Mouse (Mus musculus) midbrain, embryonic 16.5 days (tissue): ENCODE data around the gene Esrrg. TPM values are rescaled to one million over a fixed set of nuclear protein-coding genes. Genes with fewer than 3 reads are reported as not detected.

Experiments
- ATAC-seq: fragments of 200-750 bp; cut with Nextera tagmentation; 2 replicates; pipeline ENCODE4 v1.8.0; 2017; ENCODE audit warnings: moderate TSS enrichment
- H3K27ac ChIP-seq: fragments of 300-500 bp; sonication (generic); 2 replicates; pipeline ENCODE4 v1.5.1; 2014; ENCODE audit warnings: mild to moderate bottlenecking, low read length, mixed read lengths
- H3K27me3 ChIP-seq: fragments of 300-500 bp; sonication (generic); 2 replicates; pipeline ENCODE4 v1.6.1; 2014; ENCODE audit warnings: low read depth, low read length, mixed read lengths; ENCODE audit not compliant: control insufficient read depth, insufficient read depth
- H3K36me3 ChIP-seq: fragments of 300-500 bp; sonication (generic); 2 replicates; pipeline ENCODE4 v1.6.1; 2014; ENCODE audit warnings: mild to moderate bottlenecking, low read length, moderate library complexity, mixed read lengths; ENCODE audit not compliant: control insufficient read depth, insufficient read depth
- H3K4me1 ChIP-seq: fragments of 300-500 bp; sonication (generic); 2 replicates; pipeline ENCODE4 v1.6.1; 2014; ENCODE audit warnings: mild to moderate bottlenecking, low read length, mixed read lengths; ENCODE audit not compliant: control insufficient read depth, insufficient read depth
- H3K4me2 ChIP-seq: fragments of 300-500 bp; sonication (generic); 2 replicates; pipeline ENCODE4 v1.6.1; 2014; ENCODE audit warnings: mild to moderate bottlenecking, low read length, mixed read lengths
- H3K4me3 ChIP-seq: fragments of 300-500 bp; sonication (generic); 2 replicates; pipeline ENCODE4 v1.5.1; 2014; ENCODE audit warnings: low read depth, mild to moderate bottlenecking, low read length, moderate library complexity, mixed read lengths
- H3K9ac ChIP-seq: fragments of 300-500 bp; sonication (generic); 2 replicates; pipeline ENCODE4 v1.6.1; 2014; ENCODE audit warnings: low read depth, low read length, mixed read lengths
- H3K9me3 ChIP-seq: fragments of 300-500 bp; sonication (generic); replicated peaks from 2 replicates; pipeline ENCODE4 v1.6.1; 2014; ENCODE audit warnings: mild to moderate bottlenecking, low read length, mixed read lengths; ENCODE audit not compliant: control insufficient read depth, poor library complexity, severe bottlenecking
- WGBS: fragments of 180-500 bp; shearing (Covaris S2); extraction: QIAGEN DNeasy Blood & Tissue Kit; methylation state at CpG from one replicate; pipeline ENCODE4 v1.1.7; 2014; 5-methylcytosine and 5-hydroxymethylcytosine counted together
- polyA plus RNA-seq: library from polyadenylated mRNA; unstranded; fragments of >200 nt; fragmentation: Nextera tagmentation; extraction: Ambion mirVana; gene quantifications from 2 replicates; pipeline ENCODE4 v1.2.1, GENCODE M21; 2015

Esrrg gene
- polyA plus RNA-seq, 1 experiment from 2014 or later, result 24.9 TPM

GRCm38 (mm10) chr1:187896910-187897309 lies 288.3 kb downstream of the Esrrg start:
- no peaks in the 10 kb centered on the region for H3K9me3 ChIP-seq
- no peaks in the 10 kb centered on the region for H3K27me3 ChIP-seq
- H3K4me3 ChIP-seq, result no peak overlapping the region
- ATAC-seq, result no peak
- no peak overlapping the region for H3K4me2 ChIP-seq
- no peaks in the 10 kb centered on the region for H3K36me3 ChIP-seq
- 95% methylated on average over 7 of the region's 7 CpGs for WGBS
- H3K4me1 ChIP-seq, result no peaks in the 10 kb centered on the region
- H3K27ac ChIP-seq, result no peak overlapping the region
- no peak overlapping the region for H3K9ac ChIP-seq

- WGBS, result 67% methylated on average over 4 of the region's 4 CpGs
- Histone ChIP-seq H3K4me3 (no peak overlapping the region), H3K9me3 (no peaks in the 10 kb centered on the region), H3K27ac (no peak overlapping the region), H3K9ac (no peak overlapping the region), H3K27me3 (no peaks in the 10 kb centered on the region), H3K4me1 (no peaks in the 10 kb centered on the region), H3K4me2 (no peak overlapping the region), H3K36me3 (no peaks in the 10 kb centered on the region)
- ATAC-seq, result no peak
Observed at GRCm38 (mm10) chr1:187899541-187899940, 290.9 kb downstream of the Esrrg start.

GRCm38 (mm10) chr1:187900756-187901155 lies 292.2 kb downstream of the Esrrg start:
- Histone ChIP-seq H3K4me2 (no peak overlapping the region), H3K9ac (no peak overlapping the region), H3K4me3 (no peak overlapping the region), H3K4me1 (no peaks in the 10 kb centered on the region), H3K27me3 (no peaks in the 10 kb centered on the region), H3K27ac (no peak overlapping the region), H3K9me3 (no peaks in the 10 kb centered on the region), H3K36me3 (no peaks in the 10 kb centered on the region)
- 72% methylated on average over 6 of the region's 6 CpGs for WGBS
- ATAC-seq, result no peak

- no peaks in the 10 kb centered on the region for H3K36me3 ChIP-seq
- 65% methylated on average over 3 of the region's 3 CpGs for WGBS
Observed at GRCm38 (mm10) chr1:187902176-187902575, 293.6 kb downstream of the Esrrg start.

GRCm38 (mm10) chr1:187904731-187905130 lies 296.1 kb downstream of the Esrrg start:
- H3K36me3 ChIP-seq, result no peaks in the 10 kb centered on the region
- no peaks in the 10 kb centered on the region for H3K9me3 ChIP-seq
- ATAC-seq, result no peak
- no peak overlapping the region for H3K4me3 ChIP-seq
- WGBS, result 62% methylated on average over 4 of the region's 4 CpGs
- no peak overlapping the region for H3K9ac ChIP-seq
- H3K27ac ChIP-seq, result no peak overlapping the region
- no peaks in the 10 kb centered on the region for H3K27me3 ChIP-seq
- no peaks in the 10 kb centered on the region for H3K4me1 ChIP-seq
- no peak overlapping the region for H3K4me2 ChIP-seq

More at GRCm38 (mm10) chr1:187902176-187902575, 293.6 kb downstream of the Esrrg start:
- Histone ChIP-seq H3K27ac (no peak overlapping the region), H3K27me3 (no peaks in the 10 kb centered on the region), H3K4me3 (no peak overlapping the region), H3K4me2 (no peak overlapping the region), H3K9me3 (no peaks in the 10 kb centered on the region), H3K9ac (no peak overlapping the region), H3K4me1 (no peaks in the 10 kb centered on the region)
- no peak for ATAC-seq

GRCm38 (mm10) chr1:187907407-187907806 lies 298.8 kb downstream of the Esrrg start:
- Histone ChIP-seq H3K4me2 (no peak overlapping the region), H3K9ac (no peak overlapping the region), H3K4me1 (no peaks in the 10 kb centered on the region), H3K9me3 (no peaks in the 10 kb centered on the region), H3K27ac (no peak overlapping the region), H3K4me3 (no peak overlapping the region), H3K27me3 (no peaks in the 10 kb centered on the region), H3K36me3 (no peaks in the 10 kb centered on the region)
- ATAC-seq, result no peak
- 56% methylated on average over 7 of the region's 7 CpGs for WGBS

- ATAC-seq, result no peak
- Histone ChIP-seq H3K36me3 (no peaks in the 10 kb centered on the region), H3K4me1 (no peaks in the 10 kb centered on the region), H3K27ac (no peak overlapping the region), H3K9ac (no peak overlapping the region), H3K4me2 (no peak overlapping the region), H3K27me3 (no peaks in the 10 kb centered on the region), H3K4me3 (no peak overlapping the region), H3K9me3 (no peaks in the 10 kb centered on the region)
- WGBS, result 9% methylated on average over 3 of the region's 3 CpGs
Observed at GRCm38 (mm10) chr1:187907871-187908270, 299.3 kb downstream of the Esrrg start.

- H3K4me1 ChIP-seq, result no peaks in the 10 kb centered on the region
- no peaks in the 10 kb centered on the region for H3K27me3 ChIP-seq
- H3K4me3 ChIP-seq, result no peak overlapping the region
- H3K36me3 ChIP-seq, result no peaks in the 10 kb centered on the region
- 90% methylated on average over 7 of the region's 7 CpGs for WGBS
- no peak overlapping the region for H3K9ac ChIP-seq
- no peak overlapping the region for H3K27ac ChIP-seq
- H3K9me3 ChIP-seq, result no peaks in the 10 kb centered on the region
- no peak overlapping the region for H3K4me2 ChIP-seq
- no peak for ATAC-seq
Observed at GRCm38 (mm10) chr1:187910718-187911117, 302.1 kb downstream of the Esrrg start.

- no peak overlapping the region for H3K27ac ChIP-seq
- H3K4me2 ChIP-seq, result no peak overlapping the region
- no peaks in the 10 kb centered on the region for H3K4me1 ChIP-seq
- no peak for ATAC-seq
- H3K27me3 ChIP-seq, result no peaks in the 10 kb centered on the region
- WGBS, result 89% methylated on average over 6 of the region's 6 CpGs
- H3K9me3 ChIP-seq, result no peaks in the 10 kb centered on the region
- no peak overlapping the region for H3K9ac ChIP-seq
- H3K36me3 ChIP-seq, result no peaks in the 10 kb centered on the region
- H3K4me3 ChIP-seq, result no peak overlapping the region
Observed at GRCm38 (mm10) chr1:187911201-187911600, 302.6 kb downstream of the Esrrg start.

- WGBS, result 43% methylated on average over 6 of the region's 6 CpGs
- Histone ChIP-seq H3K27me3 (no peaks in the 10 kb centered on the region), H3K9ac (no peak overlapping the region)
Observed at GRCm38 (mm10) chr1:187918303-187918702, 309.7 kb downstream of the Esrrg start.

More at GRCm38 (mm10) chr1:187918303-187918702, 309.7 kb downstream of the Esrrg start:
- H3K4me2 ChIP-seq, result no peak overlapping the region
- no peak overlapping the region for H3K4me3 ChIP-seq
- no peaks in the 10 kb centered on the region for H3K4me1 ChIP-seq
- no peaks in the 10 kb centered on the region for H3K36me3 ChIP-seq
- ATAC-seq, result no peak
- H3K9me3 ChIP-seq, result no peaks in the 10 kb centered on the region
- no peak overlapping the region for H3K27ac ChIP-seq
